Mouse (Mus musculus) lung, embryonic 15.5 days (tissue): Measurements from ENCODE around the gene Saxo2. TPM values are rescaled to one million over a fixed set of nuclear protein-coding genes. Genes with fewer than 3 reads are reported as not detected.

ENCODE experiments used
- ATAC-seq: fragments of 200-750 bp; cut with Nextera tagmentation; 2 replicates; pipeline ENCODE4 v1.8.0; 2017; ENCODE audit warnings: moderate number of reproducible peaks, borderline replicate concordance; ENCODE audit not compliant: low FRiP score, low TSS enrichment; ENCODE audit errors: extremely low read depth
- H3K27ac ChIP-seq: fragments of 300-500 bp; sonication (generic); 2 replicates; pipeline ENCODE4 v1.5.1; 2015; ENCODE audit warnings: moderate library complexity, mild to moderate bottlenecking, inconsistent platforms
- H3K27me3 ChIP-seq: fragments of 300-500 bp; sonication (generic); 2 replicates; pipeline ENCODE4 v1.6.1; 2015; ENCODE audit warnings: inconsistent platforms
- H3K36me3 ChIP-seq: fragments of 300-500 bp; sonication (generic); 2 replicates; pipeline ENCODE4 v1.6.1; 2015; ENCODE audit warnings: inconsistent platforms
- H3K4me1 ChIP-seq: fragments of 300-500 bp; sonication (generic); 2 replicates; pipeline ENCODE4 v1.6.1; 2015; ENCODE audit warnings: inconsistent platforms
- H3K4me2 ChIP-seq: fragments of 300-500 bp; sonication (generic); 2 replicates; pipeline ENCODE4 v1.6.1; 2015; ENCODE audit warnings: inconsistent platforms, mild to moderate bottlenecking, moderate library complexity
- H3K4me3 ChIP-seq: fragments of 300-500 bp; sonication (generic); 2 replicates; pipeline ENCODE4 v1.5.1; 2015; ENCODE audit warnings: mild to moderate bottlenecking, inconsistent platforms
- H3K9ac ChIP-seq: fragments of 300-500 bp; sonication (generic); 2 replicates; pipeline ENCODE4 v1.6.1; 2015; ENCODE audit warnings: inconsistent platforms
- H3K9me3 ChIP-seq: fragments of 300-500 bp; sonication (generic); 2 replicates; pipeline ENCODE4 v1.6.1; 2016; ENCODE audit warnings: inconsistent platforms
- WGBS: fragments of 180-500 bp; shearing (Covaris S2); methylation state at CpG from one replicate; pipeline ENCODE4 v1.1.7; 2015; 5-methylcytosine and 5-hydroxymethylcytosine counted together
- polyA plus RNA-seq: library from polyadenylated mRNA; unstranded; fragments of >200 nt; fragmentation: Nextera tagmentation; extraction: Ambion mirVana; gene quantifications from 2 replicates; pipeline ENCODE4 v1.2.1, GENCODE M21; 2015

The Saxo2 gene
- 5.7 and 9.3 TPM in 2 replicates for polyA plus RNA-seq

GRCm38 (mm10) chr7:82648353-82649080 lies at the start of gene Saxo2, which contains the start of gene Efl1:
Saxo2 (minus strand) TSS chr7:82648528.
Efl1 (plus strand) TSS chr7:82648614.
- H3K9me3 ChIP-seq: no peaks in the 10 kb centered on the region
- no peaks in the 10 kb centered on the region for H3K27me3 ChIP-seq
- peaks cover 8% of the 10 kb centered on the region; the same call in 1 of the 2 replicates for H3K36me3 ChIP-seq
- H3K4me1 ChIP-seq: no peaks in the 10 kb centered on the region
- peak within 1 kb of the TSS; percentile 73 for H3K4me2 ChIP-seq
- peak within 1 kb of the TSS; percentile 82 for H3K4me3 ChIP-seq
- peak within 1 kb of the TSS; percentile 63 for H3K9ac ChIP-seq
- under 1% methylated on average over 46 of the region's 46 CpGs for WGBS
- peak; percentile 98 for ATAC-seq
- 0 out of 2 replicates have a peak within 1 kb of the TSS, but pooled peaks have one; percentile 29 for H3K27ac ChIP-seq

- no peaks in the 10 kb centered on the region for H3K4me1 ChIP-seq
- no peaks in the 10 kb centered on the region for H3K27me3 ChIP-seq
- no peaks in the 10 kb centered on the region for H3K9me3 ChIP-seq
- no peak overlapping the region for H3K4me2 ChIP-seq
- 74% methylated on average over 8 of the region's 8 CpGs for WGBS
- H3K36me3 ChIP-seq: peaks cover 58% of the 10 kb centered on the region
- no peak overlapping the region for H3K27ac ChIP-seq
- H3K4me3 ChIP-seq: no peak overlapping the region
- no peak overlapping the region for H3K9ac ChIP-seq
- ATAC-seq: no peak
Observed at GRCm38 (mm10) chr7:82697668-82698067, 49.3 kb upstream of the Saxo2 start.

GRCm38 (mm10) chr7:82691021-82691738 lies 42.9 kb upstream of the Saxo2 start:
- WGBS: 63% methylated on average over 6 of the region's 6 CpGs
- no peak for ATAC-seq
- Histone ChIP-seq H3K9ac (no peak overlapping the region), H3K4me1 (peaks cover 8% of the 10 kb centered on the region), H3K36me3 (peaks cover 34% of the 10 kb centered on the region), H3K9me3 (no peaks in the 10 kb centered on the region), H3K4me3 (no peak overlapping the region), H3K4me2 (no peak overlapping the region), H3K27me3 (no peaks in the 10 kb centered on the region), H3K27ac (no peak overlapping the region; the same call in 1 of the 2 replicates)

- Histone ChIP-seq H3K36me3 (peaks cover 26% of the 10 kb centered on the region), H3K4me1 (peaks cover 8% of the 10 kb centered on the region), H3K9ac (no peak overlapping the region), H3K9me3 (no peaks in the 10 kb centered on the region), H3K27me3 (no peaks in the 10 kb centered on the region), H3K4me3 (no peak overlapping the region), H3K4me2 (no peak overlapping the region), H3K27ac (0 out of 2 replicates have a peak overlapping the region, but pooled peaks have one; percentile 18)
- peak; percentile 90; the same call in 1 of the 2 replicates for ATAC-seq
- 30% methylated on average over 3 of the region's 3 CpGs for WGBS
Observed at GRCm38 (mm10) chr7:82688736-82689135, 40.4 kb upstream of the Saxo2 start.

GRCm38 (mm10) chr7:82679901-82680300 lies 31.6 kb upstream of the Saxo2 start:
- no peak overlapping the region for H3K4me2 ChIP-seq
- no peak for ATAC-seq
- no peaks in the 10 kb centered on the region for H3K27me3 ChIP-seq
- H3K4me3 ChIP-seq: no peak overlapping the region
- H3K9me3 ChIP-seq: no peaks in the 10 kb centered on the region
- 69% methylated on average over 5 of the region's 5 CpGs for WGBS
- H3K4me1 ChIP-seq: 0 out of 2 replicates have a peak, but pooled peaks cover 2% of the 10 kb centered on the region
- H3K36me3 ChIP-seq: peaks cover 25% of the 10 kb centered on the region
- H3K27ac ChIP-seq: no peak overlapping the region
- H3K9ac ChIP-seq: no peak overlapping the region

GRCm38 (mm10) chr7:82676834-82677233 lies 28.5 kb upstream of the Saxo2 start:
- Histone ChIP-seq H3K27ac (no peak overlapping the region), H3K9ac (no peak overlapping the region), H3K4me1 (0 out of 2 replicates have a peak, but pooled peaks cover 2% of the 10 kb centered on the region), H3K9me3 (no peaks in the 10 kb centered on the region), H3K36me3 (peaks cover 30% of the 10 kb centered on the region), H3K4me3 (no peak overlapping the region), H3K4me2 (no peak overlapping the region), H3K27me3 (no peaks in the 10 kb centered on the region)
- ATAC-seq: no peak
- WGBS: 80% methylated on average over 6 of the region's 6 CpGs

GRCm38 (mm10) chr7:82676001-82676400 lies 27.7 kb upstream of the Saxo2 start:
- 0 out of 2 replicates have a peak, but pooled peaks cover 2% of the 10 kb centered on the region for H3K4me1 ChIP-seq
- H3K4me3 ChIP-seq: no peak overlapping the region
- no peak overlapping the region for H3K4me2 ChIP-seq
- H3K27ac ChIP-seq: no peak overlapping the region
- peaks cover 33% of the 10 kb centered on the region for H3K36me3 ChIP-seq
- WGBS: 55% methylated on average over 5 of the region's 5 CpGs
- H3K27me3 ChIP-seq: no peaks in the 10 kb centered on the region
- ATAC-seq: no peak
- no peak overlapping the region for H3K9ac ChIP-seq
- no peaks in the 10 kb centered on the region for H3K9me3 ChIP-seq

GRCm38 (mm10) chr7:82664604-82665003 lies 16.3 kb upstream of the Saxo2 start:
- peaks cover 36% of the 10 kb centered on the region for H3K36me3 ChIP-seq
- H3K9ac ChIP-seq: no peak overlapping the region
- 87% methylated on average over 3 of the region's 3 CpGs for WGBS
- H3K9me3 ChIP-seq: no peaks in the 10 kb centered on the region
- no peak overlapping the region for H3K27ac ChIP-seq
- no peak overlapping the region for H3K4me2 ChIP-seq
- no peaks in the 10 kb centered on the region for H3K27me3 ChIP-seq
- H3K4me3 ChIP-seq: no peak overlapping the region
- no peaks in the 10 kb centered on the region for H3K4me1 ChIP-seq
- ATAC-seq: no peak

- ATAC-seq: no peak
- peak overlapping the region; percentile 63 for H3K9ac ChIP-seq
- 7% methylated on average over 6 of the region's 6 CpGs for WGBS
- H3K4me1 ChIP-seq: no peaks in the 10 kb centered on the region
- H3K9me3 ChIP-seq: no peaks in the 10 kb centered on the region
- H3K27me3 ChIP-seq: no peaks in the 10 kb centered on the region
- H3K4me3 ChIP-seq: peak overlapping the region; percentile 82
- peak overlapping the region; percentile 73 for H3K4me2 ChIP-seq
- H3K27ac ChIP-seq: 0 out of 2 replicates have a peak overlapping the region, but pooled peaks have one; percentile 29
- H3K36me3 ChIP-seq: peaks cover 8% of the 10 kb centered on the region; the same call in 1 of the 2 replicates
Observed at GRCm38 (mm10) chr7:82649081-82649445, 735 bp upstream of the Saxo2 start.

- Histone ChIP-seq H3K27ac (no peak overlapping the region), H3K4me1 (no peaks in the 10 kb centered on the region), H3K4me2 (peak overlapping the region; percentile 73), H3K9me3 (no peaks in the 10 kb centered on the region), H3K9ac (peak overlapping the region; percentile 63; the same call in 1 of the 2 replicates), H3K4me3 (peak overlapping the region; percentile 82), H3K27me3 (no peaks in the 10 kb centered on the region), H3K36me3 (peaks cover 8% of the 10 kb centered on the region; the same call in 1 of the 2 replicates)
- WGBS: 21% methylated on average over 4 of the region's 4 CpGs
- no peak; the same call in 1 of the 2 replicates for ATAC-seq
Observed at GRCm38 (mm10) chr7:82647909-82648308, 419 bp downstream of the Saxo2 start.

- no peak overlapping the region for H3K4me3 ChIP-seq
- ATAC-seq: no peak
- H3K4me2 ChIP-seq: no peak overlapping the region
- no peak overlapping the region for H3K27ac ChIP-seq
- H3K36me3 ChIP-seq: peaks cover 6% of the 10 kb centered on the region; the same call in 1 of the 2 replicates
- H3K9me3 ChIP-seq: no peaks in the 10 kb centered on the region
- 79% methylated on average over 3 of the region's 3 CpGs for WGBS
- no peak overlapping the region for H3K9ac ChIP-seq
- no peaks in the 10 kb centered on the region for H3K4me1 ChIP-seq
- H3K27me3 ChIP-seq: no peaks in the 10 kb centered on the region
Observed at GRCm38 (mm10) chr7:82647183-82647582, 1.1 kb downstream of the Saxo2 start.

- WGBS: 13% methylated on average over 7 of the region's 7 CpGs
- Histone ChIP-seq H3K36me3 (no peaks in the 10 kb centered on the region), H3K27me3 (no peaks in the 10 kb centered on the region), H3K4me2 (no peak overlapping the region), H3K9ac (no peak overlapping the region), H3K4me1 (no peaks in the 10 kb centered on the region), H3K27ac (no peak overlapping the region), H3K4me3 (no peak overlapping the region), H3K9me3 (no peaks in the 10 kb centered on the region)
- no peak for ATAC-seq
Observed at GRCm38 (mm10) chr7:82625342-82625741, 23.0 kb downstream of the Saxo2 start.
